Mouse (Mus musculus): ENCODE results near the gene Rem2.

DNA sequence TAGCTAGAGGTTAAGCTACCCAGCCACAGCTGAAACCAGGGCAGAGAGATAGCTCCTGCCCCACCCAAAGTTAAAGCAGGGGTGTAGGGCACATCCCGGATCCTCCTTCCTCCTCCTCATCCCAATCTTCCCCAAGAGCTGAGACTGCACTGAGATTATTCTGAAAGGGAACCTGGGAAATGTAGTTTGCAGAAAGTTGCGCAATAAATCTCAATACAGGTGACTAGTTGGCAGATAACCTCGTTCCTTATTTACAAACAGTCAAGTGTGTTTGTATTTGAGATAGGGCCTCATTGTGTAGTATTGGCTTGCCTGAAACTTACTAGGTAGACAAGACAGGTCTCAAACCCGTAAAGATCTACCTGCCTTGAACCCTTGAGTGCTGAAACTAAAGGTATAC is 13.8 kb upstream of the Rem2 start:
- no peak for TF ChIP-seq POLR2A (IDR thresholded peaks at IDR 0.05; ENCODE audit: insufficient read depth, low read length)
- TF ChIP-seq CTCF (IDR thresholded peaks at IDR 0.05; ENCODE audit: low read depth, low read length): no peak
- TF ChIP-seq EP300 (IDR thresholded peaks at IDR 0.05; ENCODE audit: insufficient read depth, low read depth, low read length): no peak
